Mouse (Mus musculus) gastrocnemius, postnatal 4 days (tissue): ENCODE results near the gene Lmod1. TPM values are rescaled to one million over a fixed set of nuclear protein-coding genes. Genes with fewer than 3 reads are reported as not detected.
A peak's percentile ranks its signal among the peaks of the same experiment; 100 is the strongest.
"Not testable (repeated sequence)": the region's sequence is repeated elsewhere in the genome, so short reads cannot be mapped to it uniquely, and the experiment has no call there.

ENCODE experiments used
- DNase-seq, 2 experiments: peaks; one replicate each; pipeline ENCODE4 v3.0.0; 2021 to 2022; ENCODE audit warnings: low spot score in 2 of 2, mixed read lengths in 2 of 2
- total RNA-seq, 2 experiments: library from RNA; stranded (reverse); gene quantifications; 2 replicates each; pipeline ENCODE4 v1.2.3; 2021

Gene Lmod1
- total RNA-seq, 2 experiments from 2014 or later: 3.1 to 4.1 TPM

- no peak for DNase-seq
Measured at GRCm38 (mm10) chr1:135361491-135361890, 36.9 kb downstream of the Lmod1 start.

- DNase-seq: no peak
Measured at GRCm38 (mm10) chr1:135362115-135362514, 37.5 kb downstream of the Lmod1 start.

- no peak for DNase-seq
Measured at GRCm38 (mm10) chr1:135363446-135363845, 38.8 kb downstream of the Lmod1 start.

GRCm38 (mm10) chr1:135366380-135366779, 41.8 kb downstream of the Lmod1 start:
- DNase-seq: no peak

GRCm38 (mm10) chr1:135367005-135367404, 42.4 kb downstream of the Lmod1 start:
- DNase-seq: no peak

GRCm38 (mm10) chr1:135367595-135367994, 43.0 kb downstream of the Lmod1 start:
- no peak for DNase-seq

GRCm38 (mm10) chr1:135368245-135368644, 43.6 kb downstream of the Lmod1 start:
- DNase-seq: peak; percentile 67 to 88

GRCm38 (mm10) chr1:135368982-135369381, 44.4 kb downstream of the Lmod1 start:
- peak in 1 of 2 experiments; percentile 62 for DNase-seq

- DNase-seq: no peak
Measured at GRCm38 (mm10) chr1:135369415-135369814, 44.8 kb downstream of the Lmod1 start.

- DNase-seq: no peak
Measured at GRCm38 (mm10) chr1:135373171-135373677, 48.6 kb downstream of the Lmod1 start.

GRCm38 (mm10) chr1:135374175-135374867, 49.7 kb downstream of the Lmod1 start:
- DNase-seq: no peak

GRCm38 (mm10) chr1:135374868-135375581, 50.4 kb downstream of the Lmod1 start, which contains the start of gene Shisa4:
Gene Shisa4 (minus strand): TSS chr1:135375237.
- DNase-seq: peak; percentile 59 to 77

- no peak for DNase-seq
Measured at GRCm38 (mm10) chr1:135378576-135378975, 54.0 kb downstream of the Lmod1 start.

GRCm38 (mm10) chr1:135379048-135379447, 54.4 kb downstream of the Lmod1 start:
- no peak for DNase-seq

GRCm38 (mm10) chr1:135380071-135380991, 55.7 kb downstream of the Lmod1 start:
- no peak for DNase-seq

- not testable (repeated sequence) for DNase-seq
Measured at GRCm38 (mm10) chr1:135381560-135381959, 57.0 kb downstream of the Lmod1 start.

GRCm38 (mm10) chr1:135384171-135384570, 59.6 kb downstream of the Lmod1 start:
- no peak for DNase-seq

- no peak for DNase-seq
Measured at GRCm38 (mm10) chr1:135385161-135385560, 60.6 kb downstream of the Lmod1 start.

- no peak for DNase-seq
Measured at GRCm38 (mm10) chr1:135399466-135399865, 74.9 kb downstream of the Lmod1 start.

GRCm38 (mm10) chr1:135401452-135402110, 77.0 kb downstream of the Lmod1 start:
- no peak for DNase-seq

- DNase-seq: no peak
Measured at GRCm38 (mm10) chr1:135405356-135405755, 80.7 kb downstream of the Lmod1 start.
